Mouse (Mus musculus): ENCODE measurements at regions not wholly inside any gene's neighbourhood (a gene's known extent, or its start where the extent isn't known, plus 50 kb on each side); places are given as distances from the start of the nearest gene placed in this dataset.

DNA sequence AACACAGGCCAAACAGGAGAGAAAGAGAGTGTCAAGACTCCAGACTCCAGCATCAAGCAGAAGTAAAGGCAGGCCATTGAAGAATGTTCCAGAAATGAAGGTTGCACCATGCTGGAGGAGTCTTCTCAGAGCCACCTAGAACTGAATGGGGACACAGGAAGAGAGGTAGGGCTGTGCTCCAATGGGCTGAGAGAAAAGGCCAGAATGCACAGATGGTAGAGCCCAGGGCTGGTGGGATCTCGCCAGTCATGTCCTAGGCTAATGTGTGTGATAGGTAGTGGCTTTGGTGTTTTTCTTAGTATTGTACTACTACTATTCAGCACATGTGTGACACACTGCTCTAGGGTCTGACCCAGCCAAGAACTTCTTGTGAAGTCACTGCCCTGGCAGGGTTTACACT lies 117.9 kb downstream of the Vegfa start:
- H3K27me3 ChIP-seq (ENCODE audit: control insufficient read depth, insufficient read depth, low read length, poor library complexity, severe bottlenecking) = no peaks in the 10 kb centered on the region
- DNase-seq (ENCODE audit: low read depth, low spot score) = no peak
- H3K36me3 ChIP-seq (ENCODE audit: control insufficient read depth, insufficient read depth, low read length, poor library complexity, severe bottlenecking) = no peaks in the 10 kb centered on the region

DNA sequence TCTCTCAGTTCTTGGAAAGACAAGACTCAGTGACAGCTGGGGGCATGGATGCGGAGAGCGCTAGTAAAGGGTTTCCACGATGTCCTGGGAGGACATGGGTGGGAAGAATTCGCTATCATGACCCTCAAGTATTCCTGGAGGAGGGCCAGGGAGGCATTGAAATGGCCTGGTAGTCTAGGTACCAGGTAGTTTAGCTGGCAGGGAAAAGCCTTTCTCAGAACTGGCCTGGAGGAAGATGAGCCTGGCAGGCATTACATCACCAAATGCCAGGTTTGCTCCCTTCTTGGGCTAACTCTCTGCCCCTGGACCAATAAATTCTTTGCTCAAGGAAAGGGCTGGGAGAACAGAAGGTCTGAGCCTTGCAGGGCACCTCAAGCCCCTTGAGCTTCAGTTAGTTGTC lies 118.5 kb downstream of the Vegfa start:
- Histone ChIP-seq H3K27me3 (ENCODE audit: control insufficient read depth, insufficient read depth, low read length, poor library complexity, severe bottlenecking) (no peaks in the 10 kb centered on the region), H3K36me3 (ENCODE audit: control insufficient read depth, insufficient read depth, low read length, poor library complexity, severe bottlenecking) (no peaks in the 10 kb centered on the region)
- no peak for DNase-seq (ENCODE audit: low read depth, low spot score)

GRCm38 (mm10) chr17:45912165-45912564 lies 120.0 kb downstream of the Vegfa start:
- no peaks in the 10 kb centered on the region for H3K27me3 ChIP-seq (ENCODE audit: control insufficient read depth, insufficient read depth, low read length, poor library complexity, severe bottlenecking)
- H3K36me3 ChIP-seq (ENCODE audit: control insufficient read depth, insufficient read depth, low read length, poor library complexity, severe bottlenecking) = no peaks in the 10 kb centered on the region
- DNase-seq (ENCODE audit: low read depth, low spot score) = no peak

GRCm38 (mm10) chr17:45911201-45911731 lies 120.9 kb downstream of the Vegfa start:
- H3K27me3 ChIP-seq (ENCODE audit: control insufficient read depth, insufficient read depth, low read length, poor library complexity, severe bottlenecking) = no peaks in the 10 kb centered on the region
- H3K36me3 ChIP-seq (ENCODE audit: control insufficient read depth, insufficient read depth, low read length, poor library complexity, severe bottlenecking) = no peaks in the 10 kb centered on the region
- no peak for DNase-seq (ENCODE audit: low read depth, low spot score)

- Histone ChIP-seq H3K27me3 (ENCODE audit: control insufficient read depth, insufficient read depth, low read length, poor library complexity, severe bottlenecking) (no peaks in the 10 kb centered on the region), H3K36me3 (ENCODE audit: control insufficient read depth, insufficient read depth, low read length, poor library complexity, severe bottlenecking) (no peaks in the 10 kb centered on the region)
- DNase-seq (ENCODE audit: low read depth, low spot score) = no peak
These were observed 121.9 kb downstream of the Vegfa start for GRCm38 (mm10) chr17:45910245-45910644.

- Histone ChIP-seq H3K27me3 (ENCODE audit: control insufficient read depth, insufficient read depth, low read length, poor library complexity, severe bottlenecking) (no peaks in the 10 kb centered on the region), H3K36me3 (ENCODE audit: control insufficient read depth, insufficient read depth, low read length, poor library complexity, severe bottlenecking) (no peaks in the 10 kb centered on the region)
- no peak for DNase-seq (ENCODE audit: low read depth, low spot score)
These were observed 124.6 kb downstream of the Vegfa start for GRCm38 (mm10) chr17:45907587-45907986.

DNA sequence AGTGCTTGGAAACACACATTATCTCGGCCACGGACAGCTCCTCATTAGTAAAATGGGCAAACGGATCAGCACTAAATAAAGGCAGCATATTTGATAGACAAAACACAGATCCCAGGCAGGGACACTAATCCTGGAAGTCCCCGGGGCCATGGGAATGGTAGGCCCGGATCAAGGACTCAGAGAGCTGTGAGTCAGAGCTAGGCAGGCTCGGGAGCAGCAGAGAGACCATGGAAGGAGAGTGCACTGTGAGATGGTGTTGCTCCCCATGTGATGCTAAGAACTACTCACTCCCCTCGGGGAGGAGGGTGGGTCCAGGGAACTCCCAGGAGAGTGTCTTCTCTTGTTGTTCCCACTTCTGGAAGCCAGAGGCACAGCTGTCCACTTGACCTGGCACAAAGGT lies 126.6 kb downstream of the Vegfa start:
- Histone ChIP-seq H3K36me3 (ENCODE audit: control insufficient read depth, insufficient read depth, low read length, poor library complexity, severe bottlenecking) (no peaks in the 10 kb centered on the region), H3K27me3 (ENCODE audit: control insufficient read depth, insufficient read depth, low read length, poor library complexity, severe bottlenecking) (no peaks in the 10 kb centered on the region)
- DNase-seq (ENCODE audit: low read depth, low spot score) = no peak

GRCm38 (mm10) chr17:45904251-45904650 lies 127.9 kb downstream of the Vegfa start:
- no peaks in the 10 kb centered on the region for H3K36me3 ChIP-seq (ENCODE audit: control insufficient read depth, insufficient read depth, low read length, poor library complexity, severe bottlenecking)
- no peaks in the 10 kb centered on the region for H3K27me3 ChIP-seq (ENCODE audit: control insufficient read depth, insufficient read depth, low read length, poor library complexity, severe bottlenecking)
- DNase-seq (ENCODE audit: low read depth, low spot score) = no peak

- Histone ChIP-seq H3K36me3 (ENCODE audit: control insufficient read depth, insufficient read depth, low read length, poor library complexity, severe bottlenecking) (no peaks in the 10 kb centered on the region), H3K27me3 (ENCODE audit: control insufficient read depth, insufficient read depth, low read length, poor library complexity, severe bottlenecking) (no peaks in the 10 kb centered on the region)
- no peak for DNase-seq (ENCODE audit: low read depth, low spot score)
These were observed 128.9 kb downstream of the Vegfa start for GRCm38 (mm10) chr17:45903294-45903693.

DNA sequence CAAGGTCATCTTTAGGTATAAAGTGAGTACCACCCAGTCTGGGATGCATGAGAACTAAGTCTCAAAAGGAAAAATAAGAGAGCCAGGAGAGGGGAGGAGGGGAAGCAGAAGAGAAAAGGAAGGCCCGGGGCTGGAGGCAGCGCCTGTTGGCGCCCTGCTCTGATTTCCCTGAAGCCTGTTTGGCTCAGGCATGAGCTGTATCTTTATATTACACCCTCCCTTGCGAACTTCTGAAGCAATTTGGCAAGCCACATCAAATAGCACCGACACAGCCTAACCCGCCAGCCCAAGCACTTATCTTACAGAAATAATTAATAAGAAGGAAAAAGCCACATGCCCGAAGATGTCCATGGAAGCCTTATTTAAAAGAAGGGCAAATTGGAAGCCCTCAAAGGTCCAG lies 129.5 kb downstream of the Vegfa start:
- H3K36me3 ChIP-seq (ENCODE audit: control insufficient read depth, insufficient read depth, low read length, poor library complexity, severe bottlenecking) = no peaks in the 10 kb centered on the region
- no peaks in the 10 kb centered on the region for H3K27me3 ChIP-seq (ENCODE audit: control insufficient read depth, insufficient read depth, low read length, poor library complexity, severe bottlenecking)
- DNase-seq (ENCODE audit: low read depth, low spot score) = no peak

DNA sequence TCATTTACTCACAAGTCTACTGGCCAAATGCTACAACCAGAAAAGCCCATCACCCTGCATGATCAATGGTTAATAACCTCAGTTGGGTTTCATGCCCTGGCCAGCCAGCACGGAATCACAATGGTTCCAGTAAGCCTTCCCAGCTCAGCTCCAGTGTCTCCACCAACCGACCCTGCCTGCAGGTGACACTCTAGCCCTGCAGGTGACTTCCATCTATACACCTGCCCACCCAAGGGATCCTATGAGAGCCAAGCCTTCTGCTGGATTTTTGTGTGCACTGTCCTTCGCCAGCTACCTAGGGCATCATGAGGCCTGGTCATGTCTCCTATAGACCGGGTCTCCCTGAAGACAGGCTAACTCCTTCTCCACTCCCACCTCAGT lies 135.3 kb downstream of the Vegfa start:
- DNase-seq (ENCODE audit: low read depth, low spot score) = no peak
- Histone ChIP-seq H3K27me3 (ENCODE audit: control insufficient read depth, insufficient read depth, low read length, poor library complexity, severe bottlenecking) (no peaks in the 10 kb centered on the region), H3K36me3 (ENCODE audit: control insufficient read depth, insufficient read depth, low read length, poor library complexity, severe bottlenecking) (no peaks in the 10 kb centered on the region)

DNA sequence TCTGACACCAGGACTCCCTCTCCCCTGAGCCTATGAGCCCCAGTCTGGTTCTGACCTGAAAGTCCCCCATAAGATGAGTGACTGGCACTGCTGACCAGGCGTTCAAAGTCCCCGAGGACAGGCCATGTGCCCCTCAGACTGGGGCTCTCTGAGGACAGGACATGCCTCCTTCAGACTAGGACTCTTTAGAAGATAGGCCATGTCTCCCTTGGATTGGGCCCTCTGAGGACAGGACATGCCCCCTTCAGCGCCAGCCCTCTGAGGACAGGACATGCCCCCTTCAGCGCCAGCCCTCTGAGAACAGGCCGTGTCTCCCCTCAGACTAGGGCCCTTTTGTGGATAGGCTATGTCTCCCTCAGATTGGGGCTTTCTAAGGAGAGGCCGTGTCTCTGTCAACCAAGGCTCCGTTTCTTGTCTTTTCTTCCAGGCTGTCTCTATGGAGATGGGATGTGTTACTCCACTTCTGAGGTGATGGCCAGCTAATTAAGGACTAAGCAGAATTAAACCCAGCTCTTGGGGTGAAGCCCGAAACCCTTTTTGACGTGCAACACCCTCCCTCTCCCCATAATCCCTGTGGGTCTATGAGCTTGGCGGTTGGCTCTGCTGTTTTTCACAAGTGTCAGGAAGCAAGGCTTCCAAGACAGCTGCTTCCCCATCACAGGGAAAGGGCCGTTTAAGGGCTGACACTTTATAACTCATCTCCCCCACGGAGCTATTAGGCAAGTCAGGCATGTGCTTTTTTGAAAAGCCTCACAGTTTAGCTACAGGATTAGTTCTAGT lies 135.8 kb downstream of the Vegfa start:
- no peaks in the 10 kb centered on the region for H3K27me3 ChIP-seq (ENCODE audit: control insufficient read depth, insufficient read depth, low read length, poor library complexity, severe bottlenecking)
- DNase-seq (ENCODE audit: low read depth, low spot score) = no peak
- H3K36me3 ChIP-seq (ENCODE audit: control insufficient read depth, insufficient read depth, low read length, poor library complexity, severe bottlenecking) = no peaks in the 10 kb centered on the region

DNA sequence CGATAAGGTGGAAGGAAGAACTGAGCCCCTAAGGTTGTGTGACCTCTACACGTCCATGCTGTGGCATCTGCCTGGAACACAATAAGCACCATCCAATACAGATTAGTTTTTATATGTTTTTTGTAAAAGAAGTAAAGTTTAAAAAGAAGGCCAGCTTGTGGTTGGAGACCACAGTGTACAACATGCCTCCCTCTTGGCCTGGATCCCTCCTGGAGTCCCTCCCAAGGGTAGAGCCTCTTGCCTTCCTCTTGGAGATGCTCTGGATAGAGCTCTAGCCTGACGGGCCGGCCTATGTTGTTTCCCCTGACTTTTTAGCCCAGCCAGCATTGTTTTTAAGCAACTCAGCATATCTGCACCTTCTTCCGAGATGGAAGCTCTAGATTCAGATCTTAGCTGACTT lies 138.0 kb downstream of the Vegfa start:
- Histone ChIP-seq H3K36me3 (ENCODE audit: control insufficient read depth, insufficient read depth, low read length, poor library complexity, severe bottlenecking) (no peaks in the 10 kb centered on the region), H3K27me3 (ENCODE audit: control insufficient read depth, insufficient read depth, low read length, poor library complexity, severe bottlenecking) (no peaks in the 10 kb centered on the region)
- no peak for DNase-seq (ENCODE audit: low read depth, low spot score)

GRCm38 (mm10) chr17:45893698-45894097 lies 138.5 kb downstream of the Vegfa start:
- no peaks in the 10 kb centered on the region for H3K27me3 ChIP-seq (ENCODE audit: control insufficient read depth, insufficient read depth, low read length, poor library complexity, severe bottlenecking)
- no peak for DNase-seq (ENCODE audit: low read depth, low spot score)
- no peaks in the 10 kb centered on the region for H3K36me3 ChIP-seq (ENCODE audit: control insufficient read depth, insufficient read depth, low read length, poor library complexity, severe bottlenecking)

DNA sequence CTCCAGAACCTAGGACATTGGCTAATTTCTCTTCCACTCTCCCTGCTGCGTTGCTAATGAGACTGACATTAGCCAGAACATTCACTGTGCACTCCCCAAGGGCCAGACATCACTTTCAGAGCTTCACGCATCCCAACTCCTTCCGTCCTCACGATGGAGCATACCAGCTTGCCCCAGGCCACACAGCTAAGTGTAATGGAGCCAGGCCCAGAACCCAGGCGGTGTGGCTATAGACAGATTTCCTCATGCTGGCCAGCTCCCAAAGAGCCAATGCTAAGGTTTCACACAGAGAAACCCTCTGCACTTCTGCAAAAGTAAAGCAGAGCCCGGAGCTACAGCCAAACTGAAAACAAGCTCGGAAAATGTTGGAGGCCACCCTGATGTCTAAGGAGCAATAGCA lies 139.1 kb downstream of the Vegfa start:
- Histone ChIP-seq H3K36me3 (ENCODE audit: control insufficient read depth, insufficient read depth, low read length, poor library complexity, severe bottlenecking) (no peaks in the 10 kb centered on the region), H3K27me3 (ENCODE audit: control insufficient read depth, insufficient read depth, low read length, poor library complexity, severe bottlenecking) (no peaks in the 10 kb centered on the region)
- DNase-seq (ENCODE audit: low read depth, low spot score) = no peak

- no peak for DNase-seq (ENCODE audit: low read depth, low spot score)
- H3K36me3 ChIP-seq (ENCODE audit: control insufficient read depth, insufficient read depth, low read length, poor library complexity, severe bottlenecking) = no peaks in the 10 kb centered on the region
- no peaks in the 10 kb centered on the region for H3K27me3 ChIP-seq (ENCODE audit: control insufficient read depth, insufficient read depth, low read length, poor library complexity, severe bottlenecking)
These were observed 142.7 kb downstream of the Vegfa start for GRCm38 (mm10) chr17:45889451-45889850.

Measured in splenic B cell, adult 2 months (primary cell).